Mouse (Mus musculus) kidney, adult 2 months (tissue): ENCODE measurements around the gene Nlrp6. TPM values are rescaled to one million over a fixed set of nuclear protein-coding genes. Genes with fewer than 3 reads are reported as not detected.

ENCODE experiments used
- DNase-seq: peaks from one replicate; pipeline ENCODE4 v3.0.0; 2021
- H3K27ac ChIP-seq: fragments of 200-500 bp; 2 replicates; pipeline ENCODE4 v1.5.1; 2012; ENCODE audit warnings: low read depth, low read length, control low read depth, inconsistent platforms; ENCODE audit not compliant: insufficient read depth
- H3K27me3 ChIP-seq: fragments of 200-500 bp; replicated peaks from 2 replicates; pipeline ENCODE4 v1.6.1; 2012; ENCODE audit warnings: mild to moderate bottlenecking, moderate library complexity, low read length, inconsistent platforms; ENCODE audit not compliant: control insufficient read depth, insufficient read depth
- H3K36me3 ChIP-seq: fragments of 200-500 bp; 2 replicates; pipeline ENCODE4 v1.6.1; 2012; ENCODE audit warnings: mild to moderate bottlenecking, moderate library complexity, low read length, inconsistent platforms; ENCODE audit not compliant: control insufficient read depth, insufficient read depth
- H3K4me1 ChIP-seq: fragments of 200-500 bp; 2 replicates; pipeline ENCODE4 v1.6.1; 2011; ENCODE audit warnings: low read length; ENCODE audit not compliant: control insufficient read depth, insufficient read depth
- H3K4me3 ChIP-seq: fragments of 200-500 bp; 2 replicates; pipeline ENCODE4 v1.5.1; 2011; ENCODE audit warnings: mild to moderate bottlenecking, low read depth, low read length, control low read depth; ENCODE audit not compliant: insufficient read depth
- CTCF ChIP-seq: fragments of 200-500 bp; conservative IDR thresholded peaks from 2 replicates; pipeline ENCODE4 v1.5.1; 2011; ENCODE audit warnings: low read depth, mild to moderate bottlenecking, control low read depth, low read length, moderate library complexity, mixed read lengths; ENCODE audit not compliant: insufficient read depth, insufficient read length
- POLR2A ChIP-seq: fragments of 200-500 bp; IDR thresholded peaks from one replicate; pipeline ENCODE4 v1.6.1; 2011; ENCODE audit warnings: low read depth, low read length, control low read depth
- WGBS: fragments of 180-500 bp; shearing (Covaris S2); methylation state at CpG from one replicate; pipeline ENCODE4 v1.1.7; 2018; 5-methylcytosine and 5-hydroxymethylcytosine counted together
- polyA plus RNA-seq: library from polyadenylated mRNA; depleted of rRNA; stranded (reverse); fragments of >200 nt; gene quantifications from 2 replicates; pipeline ENCODE4 v1.2.3, GENCODE M21; 2012; rRNA removed

The Nlrp6 gene
- polyA plus RNA-seq = 56.6 and 70.7 TPM in 2 replicates

GRCm38 (mm10) chr7:140920418-140921029 is at the start of gene Nlrp6:
Gene Nlrp6, plus strand, starts transcription at chr7:140920902.
- WGBS = 78% methylated on average over 8 of the region's 8 CpGs
- Histone ChIP-seq H3K36me3 (no peaks in the 10 kb centered on the region), H3K4me1 (peaks cover 13% of the 10 kb centered on the region), H3K27ac (no peak within 1 kb of the TSS), H3K27me3 (no peaks in the 10 kb centered on the region), H3K4me3 (no peak within 1 kb of the TSS)
- TF ChIP-seq CTCF (no peak), POLR2A (no peak)
- no peak for DNase-seq

GRCm38 (mm10) chr7:140874224-140874623 is 46.5 kb upstream of the Nlrp6 start:
- H3K36me3 ChIP-seq = peaks cover 7% of the 10 kb centered on the region
- WGBS = 67% methylated on average over 4 of the region's 4 CpGs
- no peak for DNase-seq

GRCm38 (mm10) chr7:140877364-140877763 is 43.3 kb upstream of the Nlrp6 start:
- TF ChIP-seq POLR2A (no peak), CTCF (no peak)
- Histone ChIP-seq H3K27ac (no peak overlapping the region), H3K4me3 (no peak overlapping the region), H3K27me3 (no peaks in the 10 kb centered on the region), H3K36me3 (peaks cover 5% of the 10 kb centered on the region), H3K4me1 (no peaks in the 10 kb centered on the region; the same call in 1 of the 2 replicates)
- no peak for DNase-seq
- WGBS = 83% methylated on average over 6 of the region's 6 CpGs

More at GRCm38 (mm10) chr7:140874224-140874623, 46.5 kb upstream of the Nlrp6 start:
- no peak for TF ChIP-seq CTCF
- TF ChIP-seq POLR2A = no peak
- H3K4me1 ChIP-seq = no peaks in the 10 kb centered on the region
- no peak overlapping the region for H3K4me3 ChIP-seq
- H3K27me3 ChIP-seq = no peaks in the 10 kb centered on the region
- H3K27ac ChIP-seq = no peak overlapping the region

GRCm38 (mm10) chr7:140879355-140879754 is 41.3 kb upstream of the Nlrp6 start:
- no peak for DNase-seq
- Histone ChIP-seq H3K4me3 (no peak overlapping the region), H3K27ac (no peak overlapping the region), H3K36me3 (peaks cover 5% of the 10 kb centered on the region), H3K27me3 (no peaks in the 10 kb centered on the region), H3K4me1 (no peaks in the 10 kb centered on the region; the same call in 1 of the 2 replicates)
- 80% methylated on average over 7 of the region's 7 CpGs for WGBS
- TF ChIP-seq POLR2A (no peak), CTCF (no peak)

GRCm38 (mm10) chr7:140880419-140880818 is 40.3 kb upstream of the Nlrp6 start:
- DNase-seq = peak; percentile 79
- Histone ChIP-seq H3K4me1 (no peaks in the 10 kb centered on the region; the same call in 1 of the 2 replicates), H3K27ac (peak overlapping the region; percentile 94), H3K27me3 (no peaks in the 10 kb centered on the region), H3K36me3 (peaks cover 5% of the 10 kb centered on the region), H3K4me3 (peak overlapping the region; percentile 34)
- TF ChIP-seq CTCF (no peak), POLR2A (no peak)
- WGBS = 41% methylated on average over 3 of the region's 3 CpGs

- no peaks in the 10 kb centered on the region; the same call in 1 of the 2 replicates for H3K4me1 ChIP-seq
- 6% methylated on average over 8 of the region's 8 CpGs for WGBS
- no peaks in the 10 kb centered on the region for H3K27me3 ChIP-seq
- H3K27ac ChIP-seq = peak overlapping the region; percentile 94
- peak; percentile 61 for DNase-seq
- peaks cover under 1% of the 10 kb centered on the region; the same call in 1 of the 2 replicates for H3K36me3 ChIP-seq
- TF ChIP-seq POLR2A = no peak
- no peak for TF ChIP-seq CTCF
- peak overlapping the region; percentile 86 for H3K4me3 ChIP-seq
These were observed 39.7 kb upstream of the Nlrp6 start for GRCm38 (mm10) chr7:140880865-140881515.

GRCm38 (mm10) chr7:140881696-140882468 is 38.8 kb upstream of the Nlrp6 start, which contains the start of the genes Psmd13 and Sirt3:
Gene Psmd13, plus strand, starts transcription at chr7:140881968.
Gene Sirt3, minus strand, starts transcription at chr7:140882309.
- H3K27ac ChIP-seq = peak within 1 kb of the TSS; percentile 95
- no peaks in the 10 kb centered on the region; the same call in 1 of the 2 replicates for H3K4me1 ChIP-seq
- WGBS = under 1% methylated on average over 59 of the region's 59 CpGs
- TF ChIP-seq POLR2A = peak; percentile 36
- TF ChIP-seq CTCF = no peak
- peak within 1 kb of the TSS; percentile 86 for H3K4me3 ChIP-seq
- peak; percentile 97 for DNase-seq
- H3K36me3 ChIP-seq = no peaks in the 10 kb centered on the region
- no peaks in the 10 kb centered on the region for H3K27me3 ChIP-seq
